Mouse (Mus musculus) liver, embryonic 11.5 days (tissue): Measurements from ENCODE around the gene Hist1h2af. TPM values are rescaled to one million over a fixed set of nuclear protein-coding genes. Genes with fewer than 3 reads are reported as not detected.

Source experiments
- ATAC-seq: fragments of 200-750 bp; cut with Nextera tagmentation; replicated peaks from 2 replicates; pipeline ENCODE4 v1.8.0; 2017; ENCODE audit warnings: moderate number of reproducible peaks, mild to moderate bottlenecking, moderate TSS enrichment, moderate library complexity; ENCODE audit not compliant: low FRiP score
- DNase-seq: peaks from one replicate; pipeline ENCODE4 v3.0.0-alpha.2; 2017; ENCODE audit warnings: low spot score
- H3K27ac ChIP-seq: fragments of 300-500 bp; sonication (generic); 2 replicates; pipeline ENCODE4 v1.5.1; 2014; ENCODE audit warnings: mild to moderate bottlenecking, low read depth, low read length, control low read depth
- H3K27me3 ChIP-seq: fragments of 300-500 bp; sonication (generic); replicated peaks from 2 replicates; pipeline ENCODE4 v1.6.1; 2014; ENCODE audit warnings: low read length, mixed read lengths; ENCODE audit not compliant: control insufficient read depth, insufficient read depth
- H3K36me3 ChIP-seq: fragments of 300-500 bp; sonication (generic); 2 replicates; pipeline ENCODE4 v1.6.1; 2014; ENCODE audit warnings: mild to moderate bottlenecking, low read length, moderate library complexity, mixed read lengths; ENCODE audit not compliant: control insufficient read depth, insufficient read depth
- H3K4me1 ChIP-seq: fragments of 300-500 bp; sonication (generic); replicated peaks from 2 replicates; pipeline ENCODE4 v1.6.1; 2014; ENCODE audit warnings: low read length, mixed read lengths; ENCODE audit not compliant: control insufficient read depth, insufficient read depth
- H3K4me2 ChIP-seq: fragments of 300-500 bp; sonication (generic); 2 replicates; pipeline ENCODE4 v1.6.1; 2014; ENCODE audit warnings: mild to moderate bottlenecking, control low read depth, moderate library complexity
- H3K4me3 ChIP-seq: fragments of 300-500 bp; sonication (generic); 2 replicates; pipeline ENCODE4 v1.5.1; 2014; ENCODE audit warnings: low read depth, low read length, control low read depth
- H3K9ac ChIP-seq: fragments of 300-500 bp; sonication (generic); 2 replicates; pipeline ENCODE4 v1.6.1; 2014; ENCODE audit warnings: low read depth, low read length, control low read depth
- H3K9me3 ChIP-seq: fragments of 300-500 bp; sonication (generic); 2 replicates; pipeline ENCODE4 v1.6.1; 2016; ENCODE audit warnings: low read length, inconsistent platforms, mixed read lengths; ENCODE audit not compliant: control insufficient read depth
- WGBS: fragments of 180-500 bp; shearing (Covaris S2); extraction: QIAGEN DNeasy Blood & Tissue Kit; methylation state at CpG from one replicate; pipeline ENCODE4 v1.1.7; 2014; 5-methylcytosine and 5-hydroxymethylcytosine counted together
- polyA plus RNA-seq: library from polyadenylated mRNA; unstranded; fragments of >200 nt; fragmentation: Nextera tagmentation; extraction: Ambion mirVana; gene quantifications from 2 replicates; pipeline ENCODE4 v1.2.1, GENCODE M21; 2014

Hist1h2af gene
- polyA plus RNA-seq, 1 experiment from 2014 or later = 5.1 TPM

GRCm38 (mm10) chr13:23518295-23518603 is 15.5 kb upstream of the Hist1h2af start:
- Histone ChIP-seq H3K36me3 (no peaks in the 10 kb centered on the region), H3K27me3 (no peaks in the 10 kb centered on the region), H3K9me3 (no peaks in the 10 kb centered on the region), H3K4me1 (peaks cover 16% of the 10 kb centered on the region), H3K4me2 (peak overlapping the region; percentile 92), H3K9ac (peak overlapping the region; percentile 57; the same call in 1 of the 2 replicates), H3K4me3 (peak overlapping the region; percentile 59), H3K27ac (no peak overlapping the region)
- ATAC-seq (no peak), DNase-seq (no peak)
- under 1% methylated on average over 6 of the region's 6 CpGs for WGBS

- WGBS = under 1% methylated on average over 6 of the region's 6 CpGs
- 0 out of 2 replicates have a peak overlapping the region, but pooled peaks have one; percentile 26 for H3K9ac ChIP-seq
These were observed 14.8 kb upstream of the Hist1h2af start for GRCm38 (mm10) chr13:23518885-23519284.

GRCm38 (mm10) chr13:23519416-23519815 is 14.3 kb upstream of the Hist1h2af start:
- ATAC-seq = peak; percentile 62
- Histone ChIP-seq H3K4me3 (peak overlapping the region; percentile 58), H3K4me2 (peak overlapping the region; percentile 92), H3K27me3 (no peaks in the 10 kb centered on the region), H3K36me3 (no peaks in the 10 kb centered on the region), H3K9me3 (no peaks in the 10 kb centered on the region), H3K9ac (0 out of 2 replicates have a peak overlapping the region, but pooled peaks have one; percentile 26), H3K4me1 (peaks cover 16% of the 10 kb centered on the region), H3K27ac (peak overlapping the region; percentile 56; the same call in 1 of the 2 replicates)
- WGBS = under 1% methylated on average over 10 of the region's 10 CpGs
- no peak for DNase-seq

More at GRCm38 (mm10) chr13:23518885-23519284, 14.8 kb upstream of the Hist1h2af start:
- Histone ChIP-seq H3K4me1 (peaks cover 16% of the 10 kb centered on the region), H3K36me3 (no peaks in the 10 kb centered on the region), H3K27ac (peak overlapping the region; percentile 56; the same call in 1 of the 2 replicates), H3K4me3 (peak overlapping the region; percentile 58), H3K27me3 (no peaks in the 10 kb centered on the region), H3K9me3 (no peaks in the 10 kb centered on the region), H3K4me2 (peak overlapping the region; percentile 92)
- peak; percentile 76 for DNase-seq
- ATAC-seq = peak; percentile 68

DNA sequence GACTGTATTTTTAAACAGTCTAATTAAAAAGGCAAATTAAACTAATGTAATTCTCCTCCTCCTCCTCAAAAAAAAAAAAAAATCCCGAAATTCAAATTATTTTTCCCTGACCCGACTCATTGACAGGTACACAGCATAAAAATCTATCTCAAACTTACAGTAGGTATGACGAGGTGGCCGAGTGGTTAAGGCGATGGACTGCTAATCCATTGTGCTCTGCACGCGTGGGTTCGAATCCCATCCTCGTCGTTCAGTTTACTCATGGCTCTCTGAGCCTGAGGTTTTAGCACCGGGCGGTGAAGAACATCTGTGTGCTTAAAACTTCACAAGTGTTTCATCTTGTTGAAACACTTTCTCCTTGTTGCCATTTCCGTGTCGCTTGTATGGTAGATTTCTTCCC is 12.0 kb upstream of the Hist1h2af start:
- Histone ChIP-seq H3K36me3 (no peaks in the 10 kb centered on the region), H3K4me1 (peaks cover 18% of the 10 kb centered on the region), H3K9ac (no peak overlapping the region), H3K27me3 (no peaks in the 10 kb centered on the region), H3K9me3 (no peaks in the 10 kb centered on the region), H3K27ac (no peak overlapping the region), H3K4me2 (peak overlapping the region; percentile 92), H3K4me3 (peak overlapping the region; percentile 31)
- under 1% methylated on average over 14 of the region's 14 CpGs for WGBS
- ATAC-seq (peak; percentile 56), DNase-seq (peak; percentile 72)

GRCm38 (mm10) chr13:23523976-23524375 is 9.7 kb upstream of the Hist1h2af start:
- ATAC-seq (no peak), DNase-seq (no peak)
- peak overlapping the region; percentile 40; the same call in 1 of the 2 replicates for H3K4me2 ChIP-seq
- no peak overlapping the region for H3K4me3 ChIP-seq
- no peaks in the 10 kb centered on the region for H3K9me3 ChIP-seq
- H3K4me1 ChIP-seq = peaks cover 23% of the 10 kb centered on the region
- no peak overlapping the region for H3K9ac ChIP-seq
- 44% methylated on average over 5 of the region's 5 CpGs for WGBS
- H3K27me3 ChIP-seq = no peaks in the 10 kb centered on the region
- no peak overlapping the region for H3K27ac ChIP-seq
- no peaks in the 10 kb centered on the region for H3K36me3 ChIP-seq

DNA sequence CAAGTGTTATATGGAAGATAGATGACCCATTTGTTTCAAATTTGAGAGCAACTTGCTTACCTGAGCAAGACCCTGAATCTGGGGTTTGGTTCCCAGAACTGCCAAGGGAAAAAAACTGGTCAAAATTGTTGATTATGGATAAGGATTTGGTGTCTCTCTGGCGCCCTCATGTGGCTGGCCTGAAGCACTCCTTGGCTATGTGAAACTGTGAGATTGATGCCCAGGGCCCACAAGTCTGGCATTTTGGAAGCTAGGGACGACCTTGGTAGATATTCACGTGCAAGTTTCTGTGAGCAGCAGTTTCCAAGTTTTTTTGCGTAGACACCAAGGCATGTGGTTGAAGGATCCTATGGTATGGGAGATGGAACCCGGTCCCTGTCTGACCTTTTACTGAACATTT is 9.1 kb upstream of the Hist1h2af start:
- peak; percentile 78 for DNase-seq
- no peak for ATAC-seq
- Histone ChIP-seq H3K36me3 (no peaks in the 10 kb centered on the region), H3K27ac (no peak overlapping the region), H3K9ac (no peak overlapping the region), H3K4me3 (no peak overlapping the region), H3K4me2 (peak overlapping the region; percentile 31), H3K9me3 (no peaks in the 10 kb centered on the region), H3K4me1 (peaks cover 25% of the 10 kb centered on the region), H3K27me3 (no peaks in the 10 kb centered on the region)
- WGBS = 8% methylated on average over 5 of the region's 5 CpGs

DNA sequence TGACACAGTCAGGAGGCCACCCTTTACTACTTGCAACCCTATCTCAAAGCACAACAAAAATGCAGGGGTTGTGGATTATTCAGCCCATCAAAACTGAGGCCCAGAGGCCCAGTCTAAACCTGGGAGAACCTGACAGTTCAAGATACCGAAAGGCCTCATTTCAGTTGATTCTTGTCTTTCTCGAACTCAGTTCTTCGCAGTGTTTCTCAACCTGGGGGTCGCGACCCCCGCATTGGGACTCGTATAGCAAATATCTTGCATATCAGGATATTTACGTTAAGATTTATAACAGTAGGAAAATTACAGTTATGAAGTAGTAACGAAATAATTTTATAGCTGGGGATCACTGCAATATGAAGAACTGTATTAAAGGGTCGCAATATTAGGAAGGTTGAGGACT is 7.8 kb upstream of the Hist1h2af start:
- WGBS = 2% methylated on average over 10 of the region's 10 CpGs
- H3K4me2 ChIP-seq = peak overlapping the region; percentile 71
- no peaks in the 10 kb centered on the region for H3K9me3 ChIP-seq
- peak overlapping the region; percentile 50 for H3K4me3 ChIP-seq
- peak overlapping the region; percentile 1 for H3K9ac ChIP-seq
- DNase-seq (no peak), ATAC-seq (no peak)
- peaks cover 19% of the 10 kb centered on the region for H3K4me1 ChIP-seq
- no peaks in the 10 kb centered on the region for H3K36me3 ChIP-seq
- peak overlapping the region; percentile 2; the same call in 1 of the 2 replicates for H3K27ac ChIP-seq
- H3K27me3 ChIP-seq = no peaks in the 10 kb centered on the region

GRCm38 (mm10) chr13:23526312-23526711 is 7.4 kb upstream of the Hist1h2af start:
- DNase-seq (peak; percentile 90), ATAC-seq (0 out of 2 replicates have a peak, but pooled peaks have one; percentile 24)
- Histone ChIP-seq H3K9me3 (no peaks in the 10 kb centered on the region), H3K4me1 (peaks cover 15% of the 10 kb centered on the region), H3K27ac (peak overlapping the region; percentile 11; the same call in 1 of the 2 replicates), H3K36me3 (no peaks in the 10 kb centered on the region), H3K4me2 (peak overlapping the region; percentile 71), H3K4me3 (peak overlapping the region; percentile 50), H3K27me3 (no peaks in the 10 kb centered on the region), H3K9ac (peak overlapping the region; percentile 58)
- under 1% methylated on average over 17 of the region's 17 CpGs for WGBS

- H3K4me2 ChIP-seq = peak overlapping the region; percentile 25; the same call in 1 of the 2 replicates
- no peak overlapping the region for H3K9ac ChIP-seq
- DNase-seq (no peak), ATAC-seq (no peak)
- WGBS = 80% methylated on average over 5 of the region's 5 CpGs
- no peaks in the 10 kb centered on the region for H3K9me3 ChIP-seq
- no peak overlapping the region for H3K4me3 ChIP-seq
- H3K4me1 ChIP-seq = peaks cover 17% of the 10 kb centered on the region
- no peaks in the 10 kb centered on the region for H3K27me3 ChIP-seq
- H3K27ac ChIP-seq = no peak overlapping the region; the same call in 1 of the 2 replicates
- no peaks in the 10 kb centered on the region for H3K36me3 ChIP-seq
These were observed 4.7 kb upstream of the Hist1h2af start for GRCm38 (mm10) chr13:23529005-23529404.
